Mouse (Mus musculus) gastrocnemius, adult 2 months (tissue): ENCODE measurements around the gene Amigo2. TPM values are rescaled to one million over a fixed set of nuclear protein-coding genes. Genes with fewer than 3 reads are reported as not detected.

Source experiments
- DNase-seq: peaks from one replicate; pipeline ENCODE4 v3.0.0; 2022
- H3K27ac ChIP-seq: fragments of 200-600 bp; 2 replicates; pipeline ENCODE4 v1.8.1; 2022; ENCODE audit warnings: mild to moderate bottlenecking
- H3K4me3 ChIP-seq: fragments of 200-600 bp; 2 replicates; pipeline ENCODE4 v1.8.1; 2022; ENCODE audit warnings: mild to moderate bottlenecking, moderate library complexity
- CTCF ChIP-seq: fragments of 200-600 bp; IDR thresholded peaks from 2 replicates; pipeline ENCODE4 v1.8.1; 2022; ENCODE audit warnings: antibody characterized with exemption, mild to moderate bottlenecking, moderate library complexity
- intact Hi-C: fragments of 180-260 bp; cut with DNase I; formaldehyde crosslinking; loops from one replicate; pipeline ENCODE4 v1.15.1; 2025
- long read RNA-seq, 2 experiments: library from polyadenylated mRNA; stranded (forward); transcript quantifications; one replicate each; pipeline ENCODE4 v2.0.0; 2021
- total RNA-seq, 2 experiments: library from RNA; stranded (reverse); gene quantifications; 2 replicates each; pipeline ENCODE4 v1.2.3; 2021

Amigo2 gene
- 1 to 10 TPM; 2.3 TPM for total RNA-seq
- long read RNA-seq, experiment 1, partial matches to known transcripts, result 0 of 13 reads
- long read RNA-seq, experiment 1, other reads (novel, unspliced or antisense), result 11 of 13 reads
- long read RNA-seq, experiment 2, partial matches to known transcripts, result 0 of 9 reads
- long read RNA-seq, experiment 2, other reads (novel, unspliced or antisense), result 7 of 9 reads

GRCm38 (mm10) chr15:97246911-97247790 is at the start of gene Amigo2, which contains the start of gene Pced1b:
Amigo2 (minus strand) TSS chr15:97247287.
Pced1b (plus strand) TSS chr15:97247107.
- peak; percentile 80 for DNase-seq
- intact Hi-C loops, result loop anchor here (10.0 kb wide), 1 partner anchor 418 kb away; no protein-coding TSS in a partner anchor

GRCm38 (mm10) chr15:97291291-97292050 is 44.4 kb upstream of the Amigo2 start:
- intact Hi-C loops, result no loop called here
- H3K4me3 ChIP-seq, result no peak overlapping the region
- H3K27ac ChIP-seq, result peak overlapping the region; percentile 59
- TF ChIP-seq CTCF, result no peak
- DNase-seq, result peak; percentile 63

More at GRCm38 (mm10) chr15:97246911-97247790, at the start of gene Amigo2, which contains the start of gene Pced1b:
- Histone ChIP-seq H3K4me3 (peak within 1 kb of the TSS; percentile 94), H3K27ac (peak within 1 kb of the TSS; percentile 91)
- TF ChIP-seq CTCF, result peak; percentile 15; the same call in 1 of the 2 replicates

GRCm38 (mm10) chr15:97290351-97290750 is 43.3 kb upstream of the Amigo2 start:
- Histone ChIP-seq H3K4me3 (no peak overlapping the region), H3K27ac (no peak overlapping the region)
- intact Hi-C loops, result no loop called here
- TF ChIP-seq CTCF, result no peak
- DNase-seq, result no peak

GRCm38 (mm10) chr15:97289176-97289575 is 42.1 kb upstream of the Amigo2 start:
- no peak overlapping the region for H3K27ac ChIP-seq
- intact Hi-C loops, result no loop called here

GRCm38 (mm10) chr15:97288690-97289089 is 41.6 kb upstream of the Amigo2 start:
- intact Hi-C loops, result no loop called here
- no peak overlapping the region for H3K27ac ChIP-seq
- H3K4me3 ChIP-seq, result no peak overlapping the region
- TF ChIP-seq CTCF, result no peak
- DNase-seq, result no peak

More at GRCm38 (mm10) chr15:97289176-97289575, 42.1 kb upstream of the Amigo2 start:
- no peak for TF ChIP-seq CTCF
- DNase-seq, result no peak
- no peak overlapping the region for H3K4me3 ChIP-seq

GRCm38 (mm10) chr15:97287436-97288143 is 40.5 kb upstream of the Amigo2 start:
- TF ChIP-seq CTCF, result no peak
- no peak overlapping the region for H3K4me3 ChIP-seq
- DNase-seq, result no peak
- intact Hi-C loops, result no loop called here
- no peak overlapping the region for H3K27ac ChIP-seq

- Histone ChIP-seq H3K27ac (no peak overlapping the region), H3K4me3 (no peak overlapping the region)
- no peak for DNase-seq
- no peak for TF ChIP-seq CTCF
- intact Hi-C loops, result no loop called here
These were observed 39.6 kb upstream of the Amigo2 start for GRCm38 (mm10) chr15:97286731-97287130.

- H3K4me3 ChIP-seq, result no peak overlapping the region
- no peak overlapping the region for H3K27ac ChIP-seq
- no peak for TF ChIP-seq CTCF
- intact Hi-C loops, result no loop called here
- DNase-seq, result no peak
These were observed 38.7 kb upstream of the Amigo2 start for GRCm38 (mm10) chr15:97285665-97286212.

- intact Hi-C loops, result no loop called here
- Histone ChIP-seq H3K27ac (no peak overlapping the region), H3K4me3 (no peak overlapping the region)
- DNase-seq, result no peak
- no peak for TF ChIP-seq CTCF
These were observed 37.1 kb upstream of the Amigo2 start for GRCm38 (mm10) chr15:97284201-97284600.

GRCm38 (mm10) chr15:97282572-97282881 is 35.4 kb upstream of the Amigo2 start:
- intact Hi-C loops, result no loop called here
- Histone ChIP-seq H3K4me3 (no peak overlapping the region), H3K27ac (no peak overlapping the region)
- DNase-seq, result no peak
- no peak for TF ChIP-seq CTCF

- intact Hi-C loops, result no loop called here
- no peak for TF ChIP-seq CTCF
- no peak overlapping the region for H3K27ac ChIP-seq
- H3K4me3 ChIP-seq, result no peak overlapping the region
- DNase-seq, result no peak
These were observed 34.9 kb upstream of the Amigo2 start for GRCm38 (mm10) chr15:97281712-97282571.
